Mouse (Mus musculus) liver, postnatal 0 days (tissue): ENCODE data around the gene Cmc2.

Source experiments
- CTCF ChIP-seq: sonication (generic); IDR thresholded peaks from 2 replicates; pipeline ENCODE4 v1.5.1; 2016; ENCODE audit warnings: antibody characterized with exemption, low read depth
- EP300 ChIP-seq: IDR thresholded peaks from 2 replicates; pipeline ENCODE4 v1.6.1; 2016; ENCODE audit warnings: antibody characterized with exemption, low read depth, mild to moderate bottlenecking

GRCm38 (mm10) chr8:116867321-116867720, 53.9 kb downstream of the Cmc2 start:
- TF ChIP-seq CTCF (no peak), EP300 (no peak)
